Mouse (Mus musculus) retina, adult 2 months (tissue): ENCODE measurements around the gene 2700097O09Rik.
"Not testable (repeated sequence)": the region's sequence is repeated elsewhere in the genome, so short reads cannot be mapped to it uniquely, and the experiment has no call there.

Experiments used
- DNase-seq: peaks from one replicate; pipeline ENCODE4 v3.0.0-alpha.2; 2012; ENCODE audit warnings: low read depth, low spot score

2700097O09Rik gene

GRCm38 (mm10) chr12:55041011-55041410 is 38.9 kb downstream of the 2700097O09Rik start:
- DNase-seq = no peak

- no peak for DNase-seq
Observed at GRCm38 (mm10) chr12:55027088-55027487, 52.8 kb downstream of the 2700097O09Rik start.

DNA sequence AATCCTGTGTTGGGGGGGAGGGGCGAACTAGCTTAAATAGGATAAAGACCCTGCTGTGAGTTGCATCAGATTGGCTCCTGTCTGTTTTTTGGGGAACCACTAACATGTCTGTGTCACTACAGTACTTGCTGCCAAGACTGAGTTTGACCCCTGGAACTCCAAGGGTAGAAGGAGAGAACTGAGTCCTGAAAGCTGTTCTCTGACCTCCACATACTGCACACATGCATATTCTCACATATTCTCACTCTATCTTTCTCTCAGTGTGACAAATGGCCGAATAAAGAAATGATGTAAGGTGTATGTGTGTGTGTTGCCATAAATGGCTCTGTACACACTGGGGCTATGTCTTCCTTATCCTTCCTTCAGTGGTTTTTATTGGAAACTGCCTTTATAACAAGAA is 56.6 kb downstream of the 2700097O09Rik start:
- DNase-seq = no peak

GRCm38 (mm10) chr12:55019421-55019877 is 60.5 kb downstream of the 2700097O09Rik start:
- DNase-seq = no peak

DNA sequence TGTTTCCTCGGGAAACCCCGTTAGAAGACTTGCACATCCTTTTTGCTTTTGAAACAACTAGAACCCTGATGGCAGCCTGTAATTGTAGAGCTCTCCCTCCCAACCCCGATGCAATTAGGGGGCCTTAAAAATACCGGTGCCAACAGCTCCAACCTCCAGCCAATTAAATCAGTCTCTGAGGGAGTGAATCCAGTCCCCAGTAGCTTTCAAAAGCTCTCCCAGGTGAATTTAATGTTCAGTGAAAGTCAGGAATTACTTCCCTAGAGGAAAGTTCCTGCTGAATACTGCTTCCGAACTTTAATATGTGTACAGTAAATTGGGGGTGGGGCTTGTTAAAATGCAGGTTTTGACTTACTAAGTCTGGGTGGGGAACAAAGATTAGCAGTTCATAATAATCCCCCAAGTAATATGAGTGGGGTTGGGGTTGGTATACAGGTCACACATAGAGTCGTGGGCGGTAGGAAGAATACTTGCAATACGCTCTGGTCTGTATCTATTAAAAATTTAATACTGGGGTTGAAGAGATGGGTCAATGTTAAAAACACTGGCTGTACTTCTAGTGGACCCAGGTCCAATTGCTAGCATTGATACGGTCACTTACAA is 62.7 kb downstream of the 2700097O09Rik start:
- DNase-seq = no peak

GRCm38 (mm10) chr12:55016339-55017118 is 63.4 kb downstream of the 2700097O09Rik start:
- DNase-seq = no peak

DNA sequence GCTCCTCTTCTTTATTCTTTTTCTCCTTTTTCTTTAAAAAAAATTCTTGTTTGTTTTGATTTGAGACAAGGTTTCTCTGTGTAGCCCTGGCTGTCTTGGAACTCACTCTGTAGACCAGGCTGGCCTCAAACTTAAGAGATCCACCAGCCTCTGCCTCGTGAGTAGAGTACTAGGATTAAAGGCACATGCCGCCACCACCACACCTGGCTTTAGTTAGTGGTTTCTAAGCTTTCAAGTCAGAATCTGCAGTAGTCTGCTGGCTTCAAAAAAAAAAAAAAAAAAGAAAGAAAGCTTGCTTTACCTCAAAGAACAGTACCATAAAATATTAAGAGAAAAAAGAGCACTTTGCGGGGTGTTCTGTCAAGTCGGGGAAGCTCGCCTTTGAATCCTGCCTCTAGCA is 64.5 kb downstream of the 2700097O09Rik start:
- DNase-seq = no peak

GRCm38 (mm10) chr12:55013626-55014398 is 66.1 kb downstream of the 2700097O09Rik start, which contains the start of gene Baz1a:
TSS of gene Baz1a (minus strand) at chr12:55014348.
- DNase-seq = no peak

DNA sequence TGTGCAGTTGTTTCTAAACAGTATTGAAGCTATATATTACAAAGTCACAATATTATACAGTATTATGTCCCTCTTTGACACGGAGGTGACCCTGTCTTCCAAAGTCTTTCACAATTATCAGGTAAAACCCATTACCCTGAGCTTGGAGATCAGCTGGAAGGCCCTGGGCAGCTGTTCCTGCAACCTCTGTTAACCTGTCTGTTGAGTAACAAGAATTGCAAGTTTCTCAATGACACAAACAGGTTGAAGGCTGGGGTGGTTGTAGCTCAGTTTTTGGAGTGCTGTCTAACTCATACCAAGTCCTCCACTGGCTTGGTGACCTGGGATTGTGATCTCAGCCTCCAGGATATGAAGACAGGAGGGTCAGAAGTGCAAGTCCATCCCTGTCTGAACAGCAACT is 66.9 kb downstream of the 2700097O09Rik start:
- no peak for DNase-seq

DNA sequence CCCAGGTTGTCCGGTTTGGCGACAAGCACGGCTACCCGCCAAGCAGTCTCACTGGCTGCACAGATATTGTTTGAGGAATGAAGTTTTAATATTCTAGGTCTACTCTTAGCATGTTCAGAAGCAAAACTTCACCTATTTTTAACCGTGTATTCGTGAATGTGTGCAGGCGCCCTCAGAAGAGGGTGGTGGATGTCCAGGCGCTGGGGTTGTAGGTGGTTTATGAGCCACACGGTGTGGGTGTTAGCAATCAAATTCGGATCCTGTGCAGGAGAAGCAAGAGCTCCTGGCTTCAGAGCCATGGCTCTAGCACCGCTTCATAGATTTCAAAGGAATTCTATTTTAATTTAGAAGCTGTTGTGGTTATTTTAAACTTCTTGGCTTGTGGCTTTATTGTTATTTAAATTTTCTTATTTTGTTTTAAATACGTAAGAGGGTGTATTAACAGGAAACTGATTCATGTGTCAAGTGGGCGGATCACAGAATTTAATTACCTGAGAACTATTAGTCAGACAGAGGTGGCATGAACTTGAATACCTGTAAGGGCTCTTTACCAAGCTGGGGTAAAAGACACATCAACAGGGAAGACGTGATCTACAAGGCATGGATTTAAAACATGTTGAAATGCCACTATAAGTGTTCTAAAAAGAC is 72.4 kb downstream of the 2700097O09Rik start:
- no peak for DNase-seq

- DNase-seq = no peak
Observed at GRCm38 (mm10) chr12:55006071-55006470, 73.8 kb downstream of the 2700097O09Rik start.

DNA sequence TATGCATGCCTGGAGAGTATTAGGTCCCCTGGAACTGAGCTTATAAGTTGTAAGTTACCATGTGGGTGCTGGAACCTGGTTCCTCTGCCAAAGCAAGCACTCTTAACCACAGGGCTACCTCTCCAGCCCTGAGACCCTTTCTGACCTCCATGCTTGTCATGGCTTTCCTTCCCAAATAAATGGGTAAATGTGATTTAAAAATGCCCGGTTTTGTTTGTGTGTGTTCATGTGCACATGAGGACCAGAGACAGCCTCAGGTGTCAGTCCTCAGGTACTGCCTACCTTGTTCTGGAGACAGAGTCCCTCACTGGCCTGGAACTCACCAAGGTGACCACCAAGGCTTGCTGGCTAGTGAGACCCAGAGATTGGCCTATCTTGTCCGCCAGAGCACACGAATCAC is 75.5 kb downstream of the 2700097O09Rik start:
- no peak for DNase-seq

DNA sequence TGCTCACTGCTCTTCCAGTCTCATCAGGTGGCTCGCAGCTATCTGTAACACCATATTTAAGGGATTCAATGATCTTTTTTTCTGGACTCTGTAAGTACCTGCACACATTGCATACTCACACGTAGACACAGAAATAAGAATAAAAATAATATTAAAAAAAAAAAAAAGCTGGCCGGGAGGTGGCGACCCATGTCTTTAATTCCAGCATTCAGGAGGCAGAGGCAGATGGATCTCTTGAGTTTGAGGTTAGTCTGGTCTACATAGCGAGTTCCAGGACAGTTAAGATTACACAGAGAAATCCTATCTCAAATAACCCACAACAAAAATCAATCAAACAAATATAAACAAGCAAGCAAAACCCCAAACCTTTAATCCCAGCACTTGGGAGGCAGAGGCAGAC is 76.1 kb downstream of the 2700097O09Rik start:
- DNase-seq = no peak

- not testable (repeated sequence) for DNase-seq
Observed at GRCm38 (mm10) chr12:55002532-55002931, 77.4 kb downstream of the 2700097O09Rik start.

DNA sequence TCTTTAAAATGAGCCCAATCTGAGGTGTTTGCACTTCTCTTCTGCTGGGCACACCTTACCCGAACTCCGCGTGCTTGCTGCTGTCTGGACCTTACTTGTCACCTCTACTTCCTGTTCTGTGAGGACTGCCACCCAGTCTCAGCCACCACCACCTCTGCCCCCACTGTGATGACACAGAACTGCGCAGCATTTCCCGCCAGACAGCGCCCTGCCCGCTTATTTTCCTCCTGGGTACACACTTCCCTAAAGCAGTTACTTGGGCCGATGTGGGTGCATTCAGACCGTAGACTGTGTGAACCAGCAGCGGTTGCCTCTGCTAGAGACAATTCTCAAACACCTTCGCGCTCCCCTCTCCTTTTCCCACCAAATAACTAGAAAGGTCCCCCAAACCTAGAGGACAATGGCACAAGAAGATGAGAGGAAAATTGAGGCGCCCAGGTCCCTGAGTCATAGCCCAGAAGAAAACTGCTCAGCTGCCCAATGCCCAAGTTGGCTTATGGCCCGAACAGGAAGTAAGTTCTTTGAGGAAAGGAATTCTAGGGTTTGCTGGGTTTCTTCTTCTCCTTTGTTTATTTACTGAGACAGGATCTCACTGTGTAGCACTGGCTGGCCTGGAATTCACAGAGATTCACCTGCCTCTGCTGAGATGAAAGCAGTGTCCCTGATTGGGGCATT is 80.8 kb downstream of the 2700097O09Rik start:
- no peak for DNase-seq

GRCm38 (mm10) chr12:54998411-54998810 is 81.5 kb downstream of the 2700097O09Rik start:
- DNase-seq = no peak

GRCm38 (mm10) chr12:54996979-54997474 is 82.9 kb downstream of the 2700097O09Rik start:
- no peak for DNase-seq

DNA sequence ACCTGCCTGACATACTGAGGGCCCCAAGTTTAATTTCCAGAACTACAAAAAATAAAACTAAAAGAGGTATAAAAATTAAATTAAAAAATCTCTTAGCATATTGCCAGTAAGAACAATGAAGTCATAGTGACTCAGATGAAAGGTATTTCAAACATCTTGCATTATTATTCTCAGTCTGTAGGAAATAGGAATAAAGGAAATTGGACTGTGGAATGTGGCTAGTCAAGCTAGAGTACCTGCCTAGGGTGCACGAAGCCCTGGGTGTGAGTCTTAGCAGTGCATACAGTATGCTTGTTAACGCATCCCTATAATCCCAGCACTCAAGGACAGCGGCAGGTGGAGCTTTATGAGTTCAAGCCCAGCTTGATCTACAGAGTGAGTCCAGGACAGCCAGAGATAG is 83.9 kb downstream of the 2700097O09Rik start:
- no peak for DNase-seq
